Mouse (Mus musculus) forebrain, embryonic 14.5 days (tissue): ENCODE data around the gene Rbpms2. TPM values are rescaled to one million over a fixed set of nuclear protein-coding genes. Genes with fewer than 3 reads are reported as not detected.

Experiments
- ATAC-seq: fragments of 200-750 bp; cut with Nextera tagmentation; 2 replicates; pipeline ENCODE4 v1.8.0; 2017; ENCODE audit warnings: mild to moderate bottlenecking, moderate library complexity
- DNase-seq: peaks from one replicate; pipeline ENCODE4 v3.0.0-alpha.2; 2015; ENCODE audit warnings: low spot score
- H3K27ac ChIP-seq: fragments of 300-500 bp; sonication (generic); 2 replicates; pipeline ENCODE4 v1.5.1; 2014; ENCODE audit warnings: low read depth, mild to moderate bottlenecking, control low read depth, low read length, moderate library complexity
- H3K27me3 ChIP-seq: fragments of 300-500 bp; sonication (generic); replicated peaks from 2 replicates; pipeline ENCODE4 v1.6.1; 2014; ENCODE audit warnings: low read length, control low read depth, mixed read lengths; ENCODE audit not compliant: control insufficient read depth, insufficient read depth
- H3K36me3 ChIP-seq: fragments of 300-500 bp; sonication (generic); 2 replicates; pipeline ENCODE4 v1.6.1; 2014; ENCODE audit warnings: low read length, control low read depth; ENCODE audit not compliant: control insufficient read depth, insufficient read depth
- H3K4me1 ChIP-seq: fragments of 300-500 bp; sonication (generic); 2 replicates; pipeline ENCODE4 v1.6.1; 2014; ENCODE audit warnings: antibody characterized with exemption, low read length, control low read depth; ENCODE audit not compliant: control insufficient read depth, insufficient read depth
- H3K4me2 ChIP-seq: fragments of 300-500 bp; sonication (generic); 2 replicates; pipeline ENCODE4 v1.6.1; 2014; ENCODE audit warnings: mild to moderate bottlenecking, control low read depth, low read length
- H3K4me3 ChIP-seq: fragments of 300-500 bp; sonication (generic); 2 replicates; pipeline ENCODE4 v1.5.1; 2014; ENCODE audit warnings: low read depth, low read length, control low read depth
- H3K9ac ChIP-seq: fragments of 300-500 bp; sonication (generic); 2 replicates; pipeline ENCODE4 v1.6.1; 2014; ENCODE audit warnings: mild to moderate bottlenecking, low read length, control low read depth, moderate library complexity
- H3K9me3 ChIP-seq: fragments of 300-500 bp; sonication (generic); replicated peaks from 2 replicates; pipeline ENCODE4 v1.6.1; 2016; ENCODE audit warnings: low read length, control low read depth, mixed read lengths; ENCODE audit not compliant: control insufficient read depth
- WGBS: fragments of 180-500 bp; shearing (Covaris S2); extraction: QIAGEN DNeasy Blood & Tissue Kit; methylation state at CpG from one replicate; pipeline ENCODE4 v1.1.7; 2014; 5-methylcytosine and 5-hydroxymethylcytosine counted together
- polyA plus RNA-seq: library from polyadenylated mRNA; unstranded; fragments of >200 nt; fragmentation: Nextera tagmentation; extraction: Ambion mirVana; gene quantifications from 2 replicates; pipeline ENCODE4 v1.2.1, GENCODE M21; 2014

The Rbpms2 gene
- polyA plus RNA-seq, 1 experiment from 2014 or later: 3.8 TPM

DNA sequence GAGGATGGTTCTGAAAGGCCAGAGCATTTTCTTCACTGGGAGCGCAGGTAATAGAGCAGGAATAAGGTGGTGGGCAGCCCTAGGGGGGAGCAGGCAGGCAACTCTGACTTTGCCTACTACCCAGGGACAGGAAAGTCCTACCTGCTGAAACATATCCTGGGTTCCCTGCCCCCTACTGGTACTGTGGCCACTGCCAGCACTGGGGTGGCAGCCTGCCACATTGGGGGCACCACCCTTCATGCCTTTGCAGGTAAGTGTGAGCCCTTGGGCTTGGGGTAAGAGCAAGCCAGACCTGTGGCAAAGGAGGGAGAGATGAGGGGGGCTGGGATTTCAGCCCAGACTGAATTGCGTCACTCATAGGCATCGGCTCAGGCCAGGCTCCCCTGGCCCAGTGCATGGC lies 40.4 kb upstream of the Rbpms2 start:
- H3K27ac ChIP-seq: no peak overlapping the region
- H3K9me3 ChIP-seq: no peaks in the 10 kb centered on the region
- DNase-seq (no peak), ATAC-seq (no peak)
- H3K4me2 ChIP-seq: peak overlapping the region; percentile 95
- peaks cover 18% of the 10 kb centered on the region for H3K4me1 ChIP-seq
- 89% methylated on average over 3 of the region's 3 CpGs for WGBS
- H3K9ac ChIP-seq: peak overlapping the region; percentile 64
- peak overlapping the region; percentile 54 for H3K4me3 ChIP-seq
- H3K27me3 ChIP-seq: no peaks in the 10 kb centered on the region
- peaks cover 18% of the 10 kb centered on the region for H3K36me3 ChIP-seq

- 94% methylated on average over 3 of the region's 3 CpGs for WGBS
- no peak overlapping the region for H3K4me3 ChIP-seq
- DNase-seq (no peak), ATAC-seq (no peak)
- H3K36me3 ChIP-seq: peaks cover 32% of the 10 kb centered on the region
- no peak overlapping the region for H3K27ac ChIP-seq
- no peak overlapping the region for H3K9ac ChIP-seq
- H3K4me2 ChIP-seq: no peak overlapping the region
- H3K4me1 ChIP-seq: peaks cover 15% of the 10 kb centered on the region
- H3K27me3 ChIP-seq: no peaks in the 10 kb centered on the region
- H3K9me3 ChIP-seq: no peaks in the 10 kb centered on the region
Observed at GRCm38 (mm10) chr9:65592721-65593120, 36.7 kb upstream of the Rbpms2 start.

DNA sequence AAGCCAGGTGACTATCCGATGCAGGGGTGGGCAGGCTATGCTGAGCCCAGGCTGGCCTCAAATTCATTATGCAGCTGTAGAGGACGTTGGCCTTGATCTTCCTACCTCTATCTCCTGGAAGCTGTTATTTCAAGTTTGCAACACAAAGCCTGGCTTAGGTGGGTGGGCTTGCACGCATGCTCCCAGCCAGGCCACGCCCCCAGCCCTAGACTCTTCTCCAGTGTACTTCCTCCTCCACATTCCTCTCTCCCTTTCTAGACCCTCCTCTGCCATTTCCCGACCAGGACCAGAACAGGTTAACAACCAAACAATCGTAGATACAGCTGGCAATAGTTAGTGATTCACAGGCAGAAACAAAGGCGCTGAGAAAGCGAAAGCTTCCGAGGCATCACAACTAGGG lies 35.9 kb upstream of the Rbpms2 start:
- peaks cover 32% of the 10 kb centered on the region for H3K36me3 ChIP-seq
- H3K4me3 ChIP-seq: no peak overlapping the region
- no peaks in the 10 kb centered on the region for H3K27me3 ChIP-seq
- no peaks in the 10 kb centered on the region for H3K9me3 ChIP-seq
- ATAC-seq (no peak), DNase-seq (no peak)
- no peak overlapping the region for H3K9ac ChIP-seq
- H3K4me2 ChIP-seq: no peak overlapping the region
- WGBS: 91% methylated on average over 9 of the region's 9 CpGs
- H3K4me1 ChIP-seq: peaks cover 11% of the 10 kb centered on the region
- H3K27ac ChIP-seq: no peak overlapping the region

- no peak overlapping the region for H3K9ac ChIP-seq
- DNase-seq (peak; percentile 79), ATAC-seq (no peak)
- no peak overlapping the region for H3K4me2 ChIP-seq
- H3K27ac ChIP-seq: no peak overlapping the region
- peaks cover 13% of the 10 kb centered on the region; the same call in 1 of the 2 replicates for H3K36me3 ChIP-seq
- H3K4me3 ChIP-seq: no peak overlapping the region
- WGBS: 42% methylated on average over 8 of the region's 11 CpGs
- H3K27me3 ChIP-seq: no peaks in the 10 kb centered on the region
- no peaks in the 10 kb centered on the region for H3K9me3 ChIP-seq
- H3K4me1 ChIP-seq: no peaks in the 10 kb centered on the region
Observed at GRCm38 (mm10) chr9:65598765-65599249, 30.6 kb upstream of the Rbpms2 start.

- no peak for ATAC-seq
- 63% methylated on average over 2 of the region's 2 CpGs for WGBS
- H3K4me2 ChIP-seq: no peak overlapping the region
Observed at GRCm38 (mm10) chr9:65600951-65601350, 28.5 kb upstream of the Rbpms2 start.

DNA sequence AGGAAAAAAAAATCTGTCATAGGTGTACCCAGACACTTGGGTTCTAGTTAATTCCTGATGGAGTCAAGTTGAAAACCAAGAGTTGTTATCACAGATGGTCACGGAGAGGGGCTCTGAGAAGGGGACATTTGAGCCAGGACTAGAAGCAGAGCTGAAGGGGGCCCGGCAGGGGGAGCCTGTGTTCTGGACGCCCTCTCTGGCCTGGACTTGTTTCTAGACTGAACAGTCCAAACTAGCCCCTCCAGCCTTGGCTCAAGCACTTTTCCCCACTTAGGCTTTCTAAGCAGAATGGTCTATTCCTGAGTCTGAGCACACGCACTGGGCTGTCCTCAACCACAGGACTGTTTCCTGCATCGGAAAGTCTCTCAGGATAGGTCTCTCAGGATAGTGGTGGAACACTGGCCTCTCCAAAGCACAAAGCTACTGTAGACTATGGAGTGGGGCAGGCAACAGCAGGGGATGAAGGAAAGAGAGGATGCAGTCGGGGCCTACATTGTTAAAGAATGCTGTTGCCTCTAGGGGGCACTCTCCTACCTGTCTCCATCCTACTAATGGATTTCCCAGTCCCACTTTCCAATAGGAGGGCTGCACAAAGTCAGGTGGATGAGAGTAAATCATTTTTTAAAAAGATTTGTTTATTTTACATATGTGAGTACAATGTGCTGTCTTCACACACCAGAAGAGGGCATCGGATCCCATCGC lies 25.9 kb upstream of the Rbpms2 start:
- Histone ChIP-seq H3K4me2 (no peak overlapping the region), H3K9ac (no peak overlapping the region), H3K27ac (no peak overlapping the region), H3K4me3 (no peak overlapping the region), H3K9me3 (no peaks in the 10 kb centered on the region), H3K27me3 (no peaks in the 10 kb centered on the region), H3K4me1 (no peaks in the 10 kb centered on the region), H3K36me3 (no peaks in the 10 kb centered on the region)
- 52% methylated on average over 8 of the region's 8 CpGs for WGBS
- DNase-seq (no peak), ATAC-seq (no peak)

More at GRCm38 (mm10) chr9:65600951-65601350, 28.5 kb upstream of the Rbpms2 start:
- H3K27ac ChIP-seq: no peak overlapping the region
- no peak overlapping the region for H3K4me3 ChIP-seq
- no peaks in the 10 kb centered on the region for H3K27me3 ChIP-seq
- no peaks in the 10 kb centered on the region for H3K4me1 ChIP-seq
- H3K36me3 ChIP-seq: no peaks in the 10 kb centered on the region
- no peak overlapping the region for H3K9ac ChIP-seq
- no peak for DNase-seq
- H3K9me3 ChIP-seq: no peaks in the 10 kb centered on the region

DNA sequence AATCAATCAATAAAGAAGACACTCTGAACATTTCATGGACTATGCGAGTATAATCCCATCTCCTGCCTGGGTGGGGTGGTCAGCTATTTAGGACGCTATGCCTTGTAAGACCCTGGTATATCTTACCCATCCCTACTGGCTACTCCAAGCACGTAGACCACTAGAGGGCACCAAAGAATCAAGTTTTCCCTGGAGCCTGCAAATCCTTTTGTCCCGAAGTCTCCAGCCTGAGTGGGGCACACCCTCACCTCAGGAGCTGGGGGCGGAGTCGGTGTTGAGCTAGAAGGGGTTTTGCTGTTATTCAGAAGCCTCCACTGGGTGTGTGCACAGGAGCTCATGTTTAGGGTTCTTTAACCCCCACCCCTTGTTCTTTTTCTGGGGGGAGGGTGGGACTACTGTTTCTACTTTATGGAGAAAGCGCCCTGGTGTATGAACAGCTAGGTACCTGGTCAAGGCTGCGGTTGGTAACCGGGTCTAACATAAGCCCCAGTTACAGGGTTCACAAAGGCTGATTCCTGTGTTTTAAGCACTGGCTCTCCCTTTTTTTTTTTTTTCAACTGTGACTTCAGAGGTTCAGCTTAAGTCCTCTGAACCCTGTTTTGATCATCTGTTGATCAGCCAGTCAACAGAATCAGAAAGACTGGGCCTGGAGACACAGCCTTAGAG lies 23.8 kb upstream of the Rbpms2 start:
- peak; percentile 97 for DNase-seq
- H3K27me3 ChIP-seq: no peaks in the 10 kb centered on the region
- H3K9me3 ChIP-seq: no peaks in the 10 kb centered on the region
- H3K27ac ChIP-seq: no peak overlapping the region
- 9% methylated on average over 9 of the region's 9 CpGs for WGBS
- H3K9ac ChIP-seq: peak overlapping the region; percentile 13; the same call in 1 of the 2 replicates
- ATAC-seq: peak; percentile 87
- no peak overlapping the region for H3K4me3 ChIP-seq
- H3K4me2 ChIP-seq: peak overlapping the region; percentile 33
- H3K36me3 ChIP-seq: no peaks in the 10 kb centered on the region
- no peaks in the 10 kb centered on the region for H3K4me1 ChIP-seq

DNA sequence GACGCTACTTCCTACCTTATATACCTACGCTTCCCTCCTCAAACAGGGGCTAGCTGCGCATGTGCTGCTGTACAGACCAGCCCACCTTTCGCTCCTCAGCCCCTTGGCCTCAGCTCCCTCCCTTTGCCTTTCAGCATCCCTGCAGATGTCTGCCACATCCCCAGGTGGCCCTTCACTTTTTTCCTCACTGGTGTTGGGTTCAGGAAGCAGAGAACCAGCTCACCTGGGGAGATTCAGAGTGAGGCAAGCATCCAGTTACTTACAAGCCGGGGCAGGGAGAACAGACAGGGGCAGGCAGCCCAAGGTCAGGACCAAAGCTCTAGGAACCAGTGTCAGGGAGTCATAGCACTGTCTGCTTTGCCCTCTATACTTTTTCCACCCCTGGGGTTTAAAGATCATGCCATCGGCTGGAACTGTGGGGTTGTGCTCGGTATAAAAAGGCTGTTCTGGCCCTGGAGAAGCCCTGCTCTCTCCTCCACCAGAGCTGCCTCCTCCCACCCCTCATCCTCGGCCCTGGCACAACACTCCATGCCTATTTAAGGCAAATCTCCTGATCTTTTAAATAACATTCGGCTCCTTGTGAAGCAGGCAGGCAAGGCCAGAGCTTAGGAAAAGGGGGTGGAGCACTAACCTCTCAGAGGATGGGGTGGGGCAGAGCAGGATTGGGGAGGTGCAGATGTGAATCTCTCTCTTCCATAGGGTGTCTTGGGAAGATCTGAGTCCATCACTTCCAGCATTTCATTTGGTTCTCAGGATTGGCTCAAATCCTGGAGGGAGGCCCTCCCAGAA lies 22.9 kb upstream of the Rbpms2 start:
- Histone ChIP-seq H3K4me3 (no peak overlapping the region), H3K9ac (no peak overlapping the region)
- WGBS: 30% methylated on average over 9 of the region's 9 CpGs

More for the DNA sequence above, 22.9 kb upstream of the Rbpms2 start:
- DNase-seq (no peak), ATAC-seq (no peak)
- Histone ChIP-seq H3K36me3 (no peaks in the 10 kb centered on the region), H3K27ac (no peak overlapping the region), H3K4me1 (no peaks in the 10 kb centered on the region), H3K4me2 (no peak overlapping the region), H3K27me3 (no peaks in the 10 kb centered on the region), H3K9me3 (no peaks in the 10 kb centered on the region)
